Mouse (Mus musculus): ENCODE data around the gene Cyp2d11.
"Not testable (repeated sequence)": the region's sequence is repeated elsewhere in the genome, so short reads cannot be mapped to it uniquely, and the experiment has no call there.

The Cyp2d11 gene

DNA sequence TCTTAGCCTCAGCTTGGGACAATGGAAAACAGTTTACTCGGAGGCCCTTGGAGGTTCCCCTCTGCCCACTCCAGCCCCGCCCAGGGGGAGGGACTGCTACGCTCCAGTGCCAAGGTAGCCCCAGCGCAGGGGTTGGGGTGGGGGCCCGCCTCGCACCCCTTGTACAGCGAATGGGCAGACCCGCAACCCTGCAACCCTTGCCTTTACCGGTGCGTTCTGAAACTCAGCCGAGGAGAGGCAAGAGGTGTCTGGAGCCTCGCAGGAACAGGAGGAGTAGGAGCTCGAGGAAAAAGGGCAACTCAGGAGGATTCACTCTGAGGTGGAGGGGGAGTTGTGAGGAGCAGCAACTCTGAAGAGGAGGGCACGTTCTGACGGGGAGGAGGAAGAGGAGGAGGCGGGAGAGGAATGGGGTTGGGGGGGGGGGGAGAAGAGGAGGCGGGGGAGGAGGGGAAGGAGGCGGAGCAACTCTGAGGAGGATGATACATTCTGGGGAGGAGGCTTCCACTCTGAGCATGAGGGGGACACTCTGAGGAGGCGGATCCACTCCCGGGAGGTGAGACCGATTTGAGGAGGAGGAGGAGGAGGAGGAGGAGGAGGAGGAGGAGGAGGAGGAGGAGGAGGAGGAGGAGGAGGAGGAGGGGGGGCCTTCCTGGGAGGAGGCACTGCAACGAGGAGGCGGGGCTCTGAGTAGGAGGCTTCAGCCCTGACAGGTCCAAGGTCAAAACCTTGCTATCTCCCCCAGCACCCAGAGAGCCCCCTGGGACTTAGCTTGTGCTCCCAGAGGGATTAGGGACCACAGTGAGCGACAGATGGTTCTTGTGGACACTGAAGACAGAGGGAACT is 13.7 kb downstream of the Cyp2d11 start, which contains the start of gene Cyp2d22:
TSS of gene Cyp2d22 (minus strand) at position 390 of the 843 bp plus-strand sequence.
- DNase-seq (ENCODE audit: low read depth) = peak; percentile 67

- no peak for DNase-seq (ENCODE audit: low read depth)
Observed at GRCm38 (mm10) chr15:82379511-82379870, 14.3 kb downstream of the Cyp2d11 start.

DNA sequence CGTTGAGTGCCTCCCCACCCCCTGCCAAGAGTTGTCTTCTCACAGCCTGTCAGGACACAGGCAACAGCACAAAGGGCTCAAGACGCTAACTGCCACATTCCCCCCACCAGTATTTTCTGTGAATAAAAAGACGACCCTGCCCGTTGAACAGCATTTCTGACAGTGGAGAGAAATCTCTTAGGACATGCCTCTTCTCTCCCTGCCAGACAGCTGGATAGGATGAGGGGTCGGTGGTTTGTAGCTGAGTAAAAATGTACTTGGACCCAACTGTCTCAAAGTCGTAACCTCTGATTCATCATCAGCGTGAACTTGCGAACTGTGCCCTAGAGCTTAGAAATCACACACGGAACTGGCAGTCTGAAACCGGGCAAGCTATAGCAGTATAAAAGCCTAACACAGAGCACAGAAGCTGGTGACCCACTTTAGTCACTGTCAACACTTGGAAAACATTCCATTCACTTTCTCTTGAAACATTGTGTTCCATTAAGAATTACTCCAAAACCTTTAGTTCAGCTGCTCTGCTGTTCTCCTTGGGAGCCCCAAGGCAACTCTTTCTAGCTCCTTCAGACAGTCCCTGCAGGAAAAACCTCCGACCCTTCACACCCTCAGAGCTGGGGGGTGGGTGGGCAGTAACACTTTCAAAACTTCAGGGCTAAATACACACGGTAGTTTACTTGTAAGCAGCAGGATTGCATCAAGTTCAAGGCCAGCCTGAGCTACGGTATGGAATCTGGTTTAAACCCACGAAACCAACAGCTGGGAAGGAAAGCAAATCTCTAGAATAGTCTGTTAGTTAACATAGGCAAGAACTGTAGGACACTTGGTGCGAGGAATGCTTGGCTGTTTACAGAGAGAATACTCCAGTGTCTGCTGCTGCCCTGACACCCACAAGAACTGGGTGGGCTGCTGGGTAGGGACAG is 15.3 kb downstream of the Cyp2d11 start:
- DNase-seq (ENCODE audit: low read depth) = no peak

DNA sequence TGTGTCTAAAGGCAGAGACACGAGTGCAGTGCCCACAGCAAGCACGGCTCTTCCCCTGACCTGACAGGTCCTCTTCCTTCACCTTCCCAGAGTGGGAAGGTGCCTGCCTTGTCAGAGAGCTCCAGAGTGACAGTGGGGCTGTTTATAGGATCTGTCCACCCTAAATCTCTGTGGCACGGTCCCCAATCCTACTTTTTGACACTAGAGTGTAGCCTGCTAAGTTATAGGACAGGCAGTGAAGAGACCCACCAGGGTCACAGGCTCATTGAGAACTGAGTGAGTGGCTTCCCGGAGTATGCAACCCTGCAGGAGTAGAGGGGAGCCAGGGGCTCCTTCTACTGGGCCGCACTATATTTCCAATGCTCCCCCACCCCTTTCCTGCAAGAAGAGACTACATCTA is 16.1 kb downstream of the Cyp2d11 start:
- no peak for DNase-seq (ENCODE audit: low read depth)

DNA sequence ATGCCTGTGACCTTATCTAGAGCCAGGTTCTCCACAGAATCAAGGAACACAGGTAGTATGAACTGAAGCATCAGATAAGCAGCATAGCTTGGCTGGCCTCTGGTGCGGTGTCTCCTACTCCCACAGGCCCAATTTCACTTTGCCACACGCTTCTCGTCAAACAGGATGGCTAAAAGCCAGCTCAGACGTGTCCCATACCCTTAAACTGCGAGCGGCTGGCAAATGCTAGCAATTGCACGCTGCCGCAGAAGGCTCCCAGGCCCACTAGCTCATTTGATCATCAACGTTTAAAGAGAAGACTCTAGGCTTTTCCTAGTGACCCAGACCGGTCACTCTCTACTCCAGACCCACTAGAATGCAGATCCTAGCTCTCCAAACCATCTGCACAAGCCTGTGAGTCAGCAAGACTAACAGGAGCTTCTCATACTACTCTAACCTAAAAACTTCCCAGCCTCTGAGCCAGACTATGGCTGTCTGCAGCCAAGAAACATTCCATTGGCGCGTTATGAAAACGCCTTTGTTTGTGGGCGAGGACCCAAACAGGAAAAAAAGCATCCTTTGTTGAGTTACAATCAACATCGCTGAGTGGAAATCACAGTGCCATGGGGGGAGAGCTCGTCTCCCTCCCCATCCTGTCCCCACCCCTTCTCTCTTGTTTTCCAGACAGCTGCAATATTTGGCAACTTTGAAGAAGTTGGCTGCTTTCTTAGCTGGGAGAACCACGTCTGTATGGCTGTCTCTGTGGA is 17.3 kb downstream of the Cyp2d11 start:
- no peak for DNase-seq (ENCODE audit: low read depth)

GRCm38 (mm10) chr15:82375855-82376254 is 18.0 kb downstream of the Cyp2d11 start:
- DNase-seq (ENCODE audit: low read depth) = no peak

- DNase-seq (ENCODE audit: low read depth) = no peak
Observed at GRCm38 (mm10) chr15:82374437-82374836, 19.4 kb downstream of the Cyp2d11 start.

- no peak for DNase-seq (ENCODE audit: low read depth)
Observed at GRCm38 (mm10) chr15:82372991-82373390, 20.8 kb downstream of the Cyp2d11 start.

- no peak for DNase-seq (ENCODE audit: low read depth)
Observed at GRCm38 (mm10) chr15:82372446-82372845, 21.4 kb downstream of the Cyp2d11 start.

DNA sequence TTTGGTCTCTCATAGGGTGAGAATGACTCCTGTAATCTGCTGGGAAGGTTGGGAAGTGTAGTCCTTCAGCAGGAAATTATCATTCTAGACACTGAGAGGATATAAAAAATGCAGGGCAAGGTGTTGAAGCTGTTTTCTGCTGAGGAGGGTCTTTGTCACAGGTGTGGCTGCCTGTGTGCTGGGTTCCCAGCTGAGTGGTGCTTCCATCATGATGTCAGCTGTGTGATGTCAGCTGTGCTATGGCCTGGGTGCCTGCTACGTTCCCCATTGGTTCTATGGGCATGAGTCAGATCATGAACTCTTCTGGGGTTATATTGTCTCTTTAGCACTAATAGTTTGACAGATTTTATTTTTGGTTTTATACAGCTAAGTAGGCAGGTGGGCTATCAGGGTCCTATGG is 25.0 kb downstream of the Cyp2d11 start:
- DNase-seq (ENCODE audit: low read depth) = no peak

GRCm38 (mm10) chr15:82368146-82368545 is 25.7 kb downstream of the Cyp2d11 start:
- no peak for DNase-seq (ENCODE audit: low read depth)

DNA sequence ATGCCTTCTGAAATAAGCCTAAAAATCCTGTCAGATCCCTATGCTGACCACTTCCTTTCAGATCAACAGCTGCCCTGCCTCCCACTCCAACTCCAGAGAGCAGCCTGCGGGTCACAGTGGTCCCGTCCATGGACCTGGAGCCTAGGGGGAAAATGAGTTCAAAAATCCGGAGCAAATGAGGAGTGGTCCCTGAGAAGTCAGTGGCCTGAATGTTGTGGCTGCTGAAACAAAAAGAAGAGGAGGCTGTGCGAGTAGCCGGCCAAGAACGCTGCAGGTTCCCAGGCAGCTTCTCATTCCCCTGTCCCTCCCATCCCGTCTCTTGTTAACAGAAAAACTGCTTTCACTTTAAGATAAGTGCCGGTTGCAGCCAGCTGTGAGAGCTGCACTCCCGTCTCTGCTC is 29.3 kb downstream of the Cyp2d11 start:
- peak; percentile 28 for DNase-seq (ENCODE audit: low read depth)

GRCm38 (mm10) chr15:82363801-82364200 is 30.0 kb downstream of the Cyp2d11 start:
- not testable (repeated sequence) for DNase-seq (ENCODE audit: low read depth)

GRCm38 (mm10) chr15:82362234-82362633 is 31.6 kb downstream of the Cyp2d11 start:
- peak; percentile 18 for DNase-seq (ENCODE audit: low read depth)

DNA sequence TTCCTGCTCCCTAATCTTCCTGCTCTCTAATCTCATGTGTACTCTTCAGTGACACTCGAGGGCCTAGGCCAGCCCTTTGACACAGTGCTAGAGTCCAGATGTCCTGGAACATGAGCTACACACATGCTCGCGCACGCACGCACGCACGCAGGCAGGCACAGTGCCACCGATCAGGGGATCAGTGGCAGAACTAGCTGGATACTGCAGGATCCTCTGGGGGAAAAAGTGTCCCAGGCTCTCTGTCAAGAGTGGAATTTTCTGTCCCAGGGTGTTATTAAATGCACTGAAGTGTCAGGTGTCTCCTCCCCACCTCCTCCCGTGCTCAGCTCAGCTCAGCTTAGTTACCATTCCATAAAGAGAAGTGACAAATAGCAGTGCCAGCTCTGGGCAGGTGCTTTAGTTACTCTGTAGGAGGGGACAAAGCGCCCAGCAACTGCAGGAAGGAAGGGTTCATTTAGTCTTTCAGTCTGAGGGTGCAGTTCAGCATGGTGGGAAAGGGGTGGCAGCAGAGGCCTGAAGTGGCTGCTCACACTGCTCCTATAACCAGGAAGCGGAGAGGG is 32.3 kb downstream of the Cyp2d11 start:
- DNase-seq (ENCODE audit: low read depth) = peak; percentile 43

GRCm38 (mm10) chr15:82358431-82359260 is 35.2 kb downstream of the Cyp2d11 start:
- DNase-seq (ENCODE audit: low read depth) = peak; percentile 12

- peak; percentile 100 for DNase-seq (ENCODE audit: low read depth)
Observed at GRCm38 (mm10) chr15:82354126-82354945, 39.5 kb downstream of the Cyp2d11 start, which contains the start of gene Ndufa6. Ndufa6 (minus strand) TSS chr15:82354322.

DNA sequence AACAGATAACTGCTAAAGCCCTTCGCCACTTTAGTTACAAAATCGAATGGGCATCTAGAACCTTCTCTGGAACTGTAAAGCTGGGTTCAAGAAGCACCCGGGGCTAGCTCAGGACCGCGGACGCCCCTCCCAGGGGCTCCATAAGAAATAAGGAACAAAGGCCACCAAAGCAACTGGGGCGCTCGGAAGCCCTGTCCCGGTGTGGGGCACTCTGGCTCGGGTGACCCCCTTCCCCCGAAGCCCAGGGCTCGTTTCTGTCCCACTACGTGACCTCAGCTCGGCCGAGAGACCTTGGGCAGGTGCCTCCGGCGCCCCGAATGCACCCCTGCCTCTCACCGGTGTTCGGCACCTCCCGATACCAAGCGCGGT is 40.1 kb downstream of the Cyp2d11 start:
- DNase-seq (ENCODE audit: low read depth) = no peak

- DNase-seq (ENCODE audit: low read depth) = no peak
Observed at GRCm38 (mm10) chr15:82353078-82353744, 40.6 kb downstream of the Cyp2d11 start.

Data from naive thymus-derived CD4-positive, alpha-beta T cell, adult 2 months (primary cell).